Mouse (Mus musculus) brown adipose tissue, adult 24 weeks (tissue): Measurements from ENCODE around the gene Mfng. TPM values are rescaled to one million over a fixed set of nuclear protein-coding genes. Genes with fewer than 3 reads are reported as not detected.

Source experiments
- H3K27ac ChIP-seq: fragments of 200-500 bp; replicated peaks from 2 replicates; pipeline ENCODE4 v1.5.1; 2012; ENCODE audit warnings: low read depth, mild to moderate bottlenecking, low read length
- H3K4me1 ChIP-seq: fragments of 200-500 bp; 2 replicates; pipeline ENCODE4 v1.6.1; 2012; ENCODE audit warnings: low read length, mixed read lengths; ENCODE audit not compliant: control insufficient read depth, insufficient read depth, insufficient read length
- H3K4me3 ChIP-seq: fragments of 200-500 bp; 2 replicates; pipeline ENCODE4 v1.5.1; 2012; ENCODE audit warnings: low read depth, mild to moderate bottlenecking, low read length, moderate library complexity; ENCODE audit not compliant: insufficient read depth
- polyA plus RNA-seq: library from polyadenylated mRNA; stranded (reverse); fragments of >200 nt; gene quantifications from 2 replicates; pipeline ENCODE4 v1.2.4, GENCODE M21; 2012; ENCODE audit not compliant: missing spikeins, insufficient read depth, insufficient read length

Mfng gene
- polyA plus RNA-seq, 1 experiment: 20.7 TPM

DNA sequence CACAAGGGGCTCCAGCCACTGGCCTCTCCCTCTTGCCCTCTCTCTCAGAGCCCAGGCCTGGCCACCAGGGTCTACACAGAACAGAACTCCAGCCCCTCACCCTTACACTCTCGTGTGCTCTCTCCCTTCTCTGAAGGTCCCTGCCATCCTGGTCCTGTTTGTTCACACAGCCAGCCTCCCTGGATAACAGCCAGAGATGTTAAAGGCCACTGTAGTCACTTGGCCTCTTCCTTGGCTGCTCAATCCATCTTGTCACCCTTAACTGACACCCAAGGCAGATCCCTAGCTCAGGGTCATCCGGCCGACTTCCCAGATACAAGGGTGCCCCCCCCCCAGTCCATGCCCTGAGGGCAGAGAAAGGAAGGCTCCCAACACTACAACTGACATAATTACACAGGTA is 18.0 kb downstream of the Mfng start:
- Histone ChIP-seq H3K4me1 (peaks cover 10% of the 10 kb centered on the region), H3K27ac (peak overlapping the region; percentile 38), H3K4me3 (no peak overlapping the region)

DNA sequence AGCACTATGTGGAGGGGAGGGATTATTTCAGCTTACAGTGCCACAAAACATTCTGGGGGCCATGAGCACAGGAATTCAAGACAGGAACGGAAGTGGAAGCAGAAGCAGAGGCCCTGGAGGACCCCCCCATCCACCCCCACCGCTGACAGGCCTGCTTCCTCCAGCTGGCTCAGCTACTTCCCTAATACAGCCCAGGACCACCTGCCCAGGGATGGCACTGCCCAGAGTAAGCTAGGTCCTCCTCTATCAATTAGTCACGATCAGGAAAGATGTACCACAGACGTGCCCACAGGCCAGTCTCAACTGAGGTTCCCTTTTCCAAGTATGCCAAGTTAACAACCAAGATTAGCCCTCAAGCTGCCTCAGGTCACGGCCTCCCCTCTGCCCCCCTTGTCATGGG is 19.1 kb downstream of the Mfng start:
- H3K27ac ChIP-seq: no peak overlapping the region
- no peak overlapping the region for H3K4me3 ChIP-seq
- peaks cover 10% of the 10 kb centered on the region for H3K4me1 ChIP-seq

DNA sequence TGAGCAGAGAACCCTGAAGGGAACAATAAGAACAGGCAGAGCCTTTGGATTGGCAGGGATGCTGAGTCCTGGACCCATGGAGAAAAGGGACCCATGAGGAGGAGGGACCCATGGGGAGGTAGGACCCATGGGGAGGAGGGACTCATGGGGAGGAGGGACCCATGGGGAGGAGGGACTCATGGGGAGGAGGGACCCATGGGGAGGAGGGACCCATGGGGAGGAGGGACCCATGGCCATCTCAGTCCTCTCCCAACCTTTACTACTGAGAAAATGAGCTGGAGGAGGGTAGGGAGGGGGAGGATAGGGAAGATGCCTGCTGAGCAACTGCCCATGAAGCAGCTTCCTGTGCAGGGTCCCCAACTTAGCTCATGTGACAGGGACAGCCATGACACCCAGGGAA is 20.3 kb downstream of the Mfng start:
- H3K4me3 ChIP-seq: no peak overlapping the region
- no peak overlapping the region for H3K27ac ChIP-seq
- H3K4me1 ChIP-seq: peaks cover 10% of the 10 kb centered on the region

DNA sequence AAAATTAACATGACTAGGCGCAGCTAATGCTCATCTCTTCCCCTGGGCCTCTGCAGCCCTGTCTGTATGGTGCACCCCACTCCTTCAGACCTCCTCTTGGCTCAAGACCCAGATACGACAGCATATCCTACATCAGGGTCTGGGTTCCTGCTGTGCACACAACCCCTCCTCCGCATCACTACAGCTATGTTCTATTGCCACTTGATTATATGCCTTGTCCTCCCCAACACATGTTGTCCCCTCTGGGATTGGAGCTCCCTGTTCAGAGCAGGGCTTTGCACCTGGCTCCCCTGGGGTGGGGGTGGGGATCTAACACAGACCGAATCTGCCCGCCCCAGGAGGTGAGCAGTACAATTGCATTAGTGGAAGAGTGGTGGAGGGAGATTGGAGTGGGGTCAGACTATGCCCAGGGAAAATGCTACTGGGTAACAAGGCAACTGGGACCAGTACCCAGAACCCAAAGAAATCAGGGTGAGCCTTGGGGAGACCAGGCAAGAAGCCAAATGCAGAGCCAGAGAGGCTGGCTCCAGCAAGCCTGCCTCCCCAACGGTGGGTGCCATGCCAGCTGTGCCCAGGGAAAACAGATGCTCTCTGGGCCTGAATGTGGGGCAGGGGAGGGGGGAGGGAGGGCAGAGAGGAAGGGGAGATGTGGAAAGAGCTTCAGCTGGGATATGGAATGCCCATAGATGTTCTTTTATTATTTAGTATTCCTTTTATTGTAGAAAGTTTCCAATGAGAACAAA is 22.5 kb downstream of the Mfng start:
- H3K4me1 ChIP-seq: peaks cover 9% of the 10 kb centered on the region
- no peak overlapping the region for H3K27ac ChIP-seq
- no peak overlapping the region for H3K4me3 ChIP-seq

DNA sequence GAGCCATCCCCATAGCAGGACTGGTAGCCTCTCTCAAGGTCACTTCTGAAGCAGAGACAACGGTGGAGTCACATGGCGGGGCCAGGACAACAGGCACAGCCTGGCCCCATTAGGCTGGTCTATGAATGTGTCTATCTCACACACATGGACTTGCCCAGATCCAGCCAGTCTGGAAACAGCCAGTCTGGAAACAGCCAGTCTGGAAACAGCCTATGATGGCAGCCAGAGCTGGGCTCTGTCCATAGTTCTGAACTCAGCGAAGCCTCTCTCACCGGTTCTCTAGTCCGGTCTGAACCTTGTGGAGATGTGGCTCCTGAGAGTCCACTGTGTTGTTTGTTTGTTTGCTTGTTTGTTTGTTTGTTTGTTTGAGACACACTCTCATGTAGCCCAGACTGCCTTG is 23.4 kb downstream of the Mfng start:
- Histone ChIP-seq H3K4me3 (no peak overlapping the region), H3K4me1 (peaks cover 6% of the 10 kb centered on the region; the same call in 1 of the 2 replicates), H3K27ac (no peak overlapping the region)

DNA sequence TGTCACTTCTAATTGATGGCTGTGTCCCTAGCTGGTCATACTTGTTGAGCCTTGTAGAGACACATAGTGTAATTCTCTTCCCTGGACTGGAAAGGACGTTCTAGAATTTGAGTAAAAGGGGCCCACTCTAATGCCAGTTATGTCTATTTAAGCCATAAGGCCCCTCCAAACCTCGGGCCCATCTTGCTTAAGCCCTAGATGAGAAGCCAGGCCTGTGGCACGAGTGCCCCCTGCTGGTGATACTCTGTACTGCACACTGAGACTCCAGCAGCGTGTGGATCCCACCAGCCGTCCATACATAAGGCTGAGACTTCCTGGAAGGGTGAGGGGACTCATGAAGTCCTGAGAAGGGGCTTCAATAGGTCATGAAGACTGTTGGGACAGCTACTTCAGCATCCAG is 29.1 kb downstream of the Mfng start:
- no peaks in the 10 kb centered on the region for H3K4me1 ChIP-seq
- H3K4me3 ChIP-seq: no peak overlapping the region
- no peak overlapping the region for H3K27ac ChIP-seq

DNA sequence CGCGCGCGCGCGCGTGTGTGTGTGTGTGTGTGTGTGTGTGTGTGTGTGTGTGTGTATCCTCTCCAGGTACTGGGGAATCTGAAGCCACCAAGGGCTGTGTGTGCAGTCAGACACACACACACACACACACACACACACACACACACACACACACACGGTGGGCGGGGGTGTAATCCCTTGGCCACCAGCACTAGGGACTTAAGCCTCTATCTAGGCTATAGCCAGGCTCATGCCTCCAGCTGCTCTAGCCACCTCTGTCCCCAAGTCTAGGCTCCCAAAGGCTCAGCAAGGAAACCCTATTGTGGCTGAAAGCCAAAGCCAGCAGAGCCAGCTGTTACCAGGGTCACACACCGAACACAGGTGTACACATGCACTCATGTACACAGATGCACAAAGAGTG is 30.4 kb downstream of the Mfng start:
- Histone ChIP-seq H3K4me1 (no peaks in the 10 kb centered on the region), H3K27ac (no peak overlapping the region), H3K4me3 (no peak overlapping the region)

DNA sequence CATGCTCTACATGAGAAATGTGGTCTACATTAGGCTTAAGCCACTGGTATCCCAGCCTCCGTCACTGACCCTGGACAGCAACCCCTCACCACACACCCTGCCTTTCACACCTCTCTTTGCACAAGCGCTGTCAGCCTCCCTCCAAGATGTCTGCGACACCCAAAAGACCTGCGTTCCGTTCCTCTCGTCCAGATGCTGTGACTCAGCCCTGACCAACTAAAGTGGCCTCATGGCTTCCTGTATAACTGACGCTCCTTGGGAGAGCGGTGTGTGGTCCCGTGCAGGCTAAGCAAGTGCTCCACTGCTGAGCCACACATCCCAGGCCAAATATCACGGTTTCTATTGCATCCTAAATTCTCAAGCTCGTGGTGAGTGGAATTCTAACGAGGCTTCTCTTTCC is 32.6 kb downstream of the Mfng start:
- Histone ChIP-seq H3K4me1 (no peaks in the 10 kb centered on the region), H3K27ac (no peak overlapping the region), H3K4me3 (no peak overlapping the region)

DNA sequence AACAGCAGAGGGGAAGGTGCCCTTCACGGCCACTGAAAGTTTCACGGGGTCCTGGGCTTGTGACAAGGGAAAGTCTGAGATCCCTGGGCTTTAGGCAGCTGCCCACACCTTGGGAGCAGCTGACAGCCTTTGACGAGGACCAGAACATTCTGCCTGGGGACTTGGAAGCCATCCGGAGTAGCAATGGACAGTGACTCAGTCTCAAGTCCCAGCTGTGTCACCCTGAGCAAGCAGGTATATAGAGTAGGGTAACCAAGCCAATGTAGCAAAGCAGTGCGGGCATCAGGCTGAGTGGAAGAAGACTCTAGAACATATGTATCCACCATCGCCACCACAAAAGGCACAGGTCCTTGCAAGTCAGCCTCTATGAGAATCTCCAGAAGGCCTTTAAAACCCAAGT is 36.1 kb downstream of the Mfng start:
- H3K4me1 ChIP-seq: no peaks in the 10 kb centered on the region
- H3K27ac ChIP-seq: no peak overlapping the region
- H3K4me3 ChIP-seq: no peak overlapping the region

DNA sequence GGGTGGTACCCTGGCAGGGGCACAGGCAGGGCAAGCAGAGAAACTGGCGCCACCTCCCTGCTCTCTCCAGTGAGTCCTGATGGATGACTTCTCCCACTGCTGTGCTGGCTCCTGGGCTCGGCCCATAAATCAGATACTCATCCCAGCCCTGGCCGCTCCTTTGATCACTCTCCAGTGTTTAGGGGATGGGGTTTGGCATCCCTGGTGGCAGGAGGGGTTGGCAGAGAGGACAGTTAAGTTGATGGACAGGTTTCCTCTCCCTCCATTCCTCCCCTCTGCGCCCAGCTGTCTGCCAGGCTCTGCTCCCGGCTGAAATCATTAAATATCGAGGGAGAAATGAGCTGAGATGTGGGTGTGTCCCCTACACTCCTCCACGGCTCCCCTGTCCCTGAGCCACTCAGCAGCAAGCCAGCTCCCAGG is 36.6 kb downstream of the Mfng start:
- Histone ChIP-seq H3K4me3 (no peak overlapping the region), H3K4me1 (no peaks in the 10 kb centered on the region), H3K27ac (no peak overlapping the region)

DNA sequence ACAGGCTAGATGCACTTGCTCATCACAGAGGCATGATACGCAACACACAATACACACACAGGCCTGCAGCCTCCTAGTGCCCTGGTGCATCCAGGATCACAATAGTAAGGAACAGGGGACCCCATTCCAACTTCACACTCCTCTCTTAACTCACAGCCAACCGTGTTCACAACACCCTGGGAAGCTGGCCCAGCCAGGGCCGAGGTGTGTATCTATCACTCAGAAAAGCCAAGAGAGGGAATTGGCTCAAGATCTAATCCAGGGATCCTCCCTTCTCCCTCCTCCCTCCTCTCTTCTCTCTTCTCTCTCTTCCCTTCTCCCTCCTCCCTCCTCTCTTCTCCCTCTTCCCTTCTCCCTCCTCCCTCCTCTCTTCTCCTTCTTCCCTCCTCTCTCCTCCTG is 37.1 kb downstream of the Mfng start:
- H3K4me1 ChIP-seq: no peaks in the 10 kb centered on the region
- H3K27ac ChIP-seq: no peak overlapping the region
- no peak overlapping the region for H3K4me3 ChIP-seq

DNA sequence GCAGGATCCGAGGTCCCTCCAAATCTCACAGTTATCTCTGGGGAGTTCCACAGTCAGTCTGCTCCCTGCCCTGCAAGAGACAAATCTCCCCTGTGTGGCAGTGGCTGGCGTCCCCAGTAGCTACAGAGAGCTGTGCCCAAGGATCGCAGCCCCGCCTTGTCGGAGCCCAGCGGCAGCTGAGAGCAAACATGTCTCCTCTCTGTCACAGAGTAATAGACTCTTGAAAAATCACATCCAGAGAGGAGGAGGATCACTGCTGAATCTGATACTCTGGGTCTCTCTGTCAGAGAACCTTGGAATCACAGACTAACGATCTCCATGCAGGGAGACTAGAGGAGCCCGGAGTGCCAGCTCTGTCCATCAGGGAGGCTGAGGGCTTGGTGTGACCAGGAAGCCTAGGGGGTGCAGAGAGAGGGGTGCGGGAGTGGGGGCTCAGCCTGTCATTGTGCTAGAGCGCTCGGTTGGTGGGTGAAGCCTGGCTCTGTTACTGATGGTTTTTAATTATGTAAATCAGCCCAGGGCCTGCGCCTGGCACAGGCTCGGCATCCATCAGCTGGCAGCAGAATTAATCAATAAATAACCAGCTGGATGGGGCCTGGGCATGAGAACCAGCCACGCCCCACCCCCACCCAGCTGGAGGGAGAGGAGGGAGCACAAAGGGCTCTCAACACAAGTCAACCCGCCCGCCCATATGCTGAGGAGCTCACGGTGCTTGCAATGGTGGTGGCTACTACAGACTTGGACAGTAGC is 37.7 kb downstream of the Mfng start:
- Histone ChIP-seq H3K4me3 (no peak overlapping the region), H3K4me1 (no peaks in the 10 kb centered on the region), H3K27ac (no peak overlapping the region)

DNA sequence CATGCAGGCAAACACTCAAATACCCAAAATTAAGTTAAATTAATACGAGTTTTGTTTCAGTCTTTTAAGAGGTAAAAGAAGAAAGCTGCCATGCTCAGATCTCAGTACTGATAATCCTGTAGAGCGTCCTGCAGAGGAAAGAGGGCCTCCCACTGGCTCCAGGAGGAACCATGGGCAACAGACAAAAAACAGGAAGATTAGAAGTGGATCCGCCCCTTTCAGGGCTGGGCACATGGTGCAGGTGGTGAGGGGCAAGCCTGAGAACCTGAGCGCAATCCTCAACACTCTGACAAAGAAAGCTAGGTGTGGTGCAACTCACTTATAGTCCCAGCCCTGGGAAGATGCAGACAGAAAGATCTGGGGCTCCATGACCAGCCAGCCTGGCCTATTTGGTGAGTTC is 41.4 kb downstream of the Mfng start:
- Histone ChIP-seq H3K4me1 (no peaks in the 10 kb centered on the region), H3K4me3 (no peak overlapping the region), H3K27ac (no peak overlapping the region)

DNA sequence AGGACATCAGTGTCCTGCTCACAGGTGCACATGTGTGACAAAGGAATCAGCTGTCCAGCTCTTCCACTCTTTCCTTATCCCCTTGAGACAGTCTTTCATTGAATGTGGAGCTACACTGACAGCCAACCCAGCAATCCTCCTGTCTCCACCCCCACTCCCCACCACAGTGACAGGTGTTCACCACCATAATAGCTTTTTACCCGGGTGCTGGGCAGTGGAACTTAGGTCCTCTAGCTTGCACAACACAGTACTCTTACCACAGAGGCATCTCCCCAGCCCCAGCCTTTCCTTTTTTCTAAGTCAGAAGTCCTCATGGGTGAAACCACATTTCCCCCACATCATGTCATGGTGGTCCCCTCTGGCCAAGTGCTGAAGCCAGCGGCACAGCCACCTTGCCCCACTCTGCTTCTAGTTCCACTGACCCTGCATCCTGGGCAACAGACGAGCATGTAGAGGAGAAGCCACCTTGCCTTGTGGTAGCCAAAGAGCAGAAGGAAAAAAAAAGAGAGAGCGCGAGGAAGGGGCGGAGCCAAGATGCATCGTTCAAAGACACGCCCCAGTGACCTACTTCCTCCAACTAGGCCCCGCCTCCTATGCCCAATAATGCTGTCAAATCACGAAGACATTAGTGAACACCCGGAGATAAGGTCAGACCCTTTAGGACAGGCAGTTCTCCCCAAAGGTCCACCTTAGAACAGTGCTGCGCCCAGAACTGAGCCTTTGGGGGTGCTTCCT is 42.8 kb downstream of the Mfng start:
- no peak overlapping the region for H3K4me3 ChIP-seq
- no peaks in the 10 kb centered on the region for H3K4me1 ChIP-seq
- H3K27ac ChIP-seq: no peak overlapping the region

DNA sequence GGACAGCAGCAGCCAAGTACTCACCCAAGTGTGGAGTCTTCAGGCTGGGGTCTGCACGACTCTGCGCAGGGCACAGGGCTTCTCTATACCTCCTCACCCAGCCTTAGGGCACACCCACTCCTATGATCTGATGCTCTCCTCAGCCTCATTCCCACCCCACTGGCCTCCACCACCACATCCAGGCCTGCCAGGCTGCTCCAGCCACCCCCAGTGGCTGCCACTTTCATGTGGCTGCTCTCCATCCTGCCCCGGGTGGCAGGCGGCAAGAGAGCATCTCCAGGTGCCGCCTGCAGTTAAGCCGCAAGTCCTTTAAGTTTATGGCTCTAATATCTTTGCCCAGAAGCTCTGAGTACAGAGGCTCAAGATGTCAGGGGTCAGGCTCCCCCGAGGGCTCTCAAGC is 46.6 kb downstream of the Mfng start:
- Histone ChIP-seq H3K4me3 (no peak overlapping the region), H3K4me1 (no peaks in the 10 kb centered on the region), H3K27ac (no peak overlapping the region)
